Mouse (Mus musculus) heart, postnatal 0 days (tissue): Measurements from ENCODE around the gene Pitpnb. TPM values are rescaled to one million over a fixed set of nuclear protein-coding genes. Genes with fewer than 3 reads are reported as not detected.

ENCODE experiments used
- ATAC-seq: fragments of 200-750 bp; cut with Nextera tagmentation; 2 replicates; pipeline ENCODE4 v1.8.0; 2017; ENCODE audit warnings: low read depth, moderate number of reproducible peaks, moderate library complexity; ENCODE audit not compliant: insufficient read depth
- DNase-seq: peaks from one replicate; pipeline ENCODE4 v3.0.0-alpha.2; 2016; ENCODE audit warnings: low spot score
- H3K27ac ChIP-seq: fragments of 300-500 bp; sonication (generic); 2 replicates; pipeline ENCODE4 v1.5.1; 2014; ENCODE audit warnings: low read depth, mild to moderate bottlenecking
- H3K27me3 ChIP-seq: fragments of 300-500 bp; sonication (generic); 2 replicates; pipeline ENCODE4 v1.6.1; 2014; ENCODE audit warnings: low read length, mixed read lengths; ENCODE audit not compliant: control insufficient read depth, insufficient read depth
- H3K36me3 ChIP-seq: fragments of 300-500 bp; sonication (generic); replicated peaks from 2 replicates; pipeline ENCODE4 v1.6.1; 2014; ENCODE audit warnings: low read length, mixed read lengths; ENCODE audit not compliant: control insufficient read depth, insufficient read depth
- H3K4me1 ChIP-seq: fragments of 300-500 bp; sonication (generic); 2 replicates; pipeline ENCODE4 v1.6.1; 2014; ENCODE audit warnings: antibody characterized with exemption; ENCODE audit not compliant: control insufficient read depth, insufficient read depth
- H3K4me2 ChIP-seq: fragments of 300-500 bp; sonication (generic); 2 replicates; pipeline ENCODE4 v1.6.1; 2014; ENCODE audit warnings: low read depth, mild to moderate bottlenecking, low read length, moderate library complexity
- H3K4me3 ChIP-seq: fragments of 300-500 bp; sonication (generic); 2 replicates; pipeline ENCODE4 v1.5.1; 2014; ENCODE audit warnings: low read depth, low read length
- H3K9ac ChIP-seq: fragments of 300-500 bp; sonication (generic); replicated peaks from 2 replicates; pipeline ENCODE4 v1.6.1; 2014; ENCODE audit warnings: low read depth, low read length, mixed read lengths
- H3K9me3 ChIP-seq: fragments of 300-500 bp; sonication (generic); replicated peaks from 2 replicates; pipeline ENCODE4 v1.6.1; 2016; ENCODE audit warnings: low read length; ENCODE audit not compliant: control insufficient read depth
- CTCF ChIP-seq: IDR thresholded peaks from 2 replicates; pipeline ENCODE4 v1.5.1; 2016; ENCODE audit warnings: antibody characterized with exemption, control low read depth, low read depth
- EP300 ChIP-seq: IDR thresholded peaks from 2 replicates; pipeline ENCODE4 v1.6.1; 2016; ENCODE audit warnings: antibody characterized with exemption, low read depth
- WGBS: fragments of 180-500 bp; shearing (Covaris S2); extraction: QIAGEN DNeasy Blood & Tissue Kit; methylation state at CpG from one replicate; pipeline ENCODE4 v1.1.7; 2014; 5-methylcytosine and 5-hydroxymethylcytosine counted together
- polyA plus RNA-seq: library from polyadenylated mRNA; unstranded; fragments of >200 nt; fragmentation: Nextera tagmentation; extraction: Ambion mirVana; gene quantifications from 2 replicates; pipeline ENCODE4 v1.2.1, GENCODE M21; 2015
- total RNA-seq: library from RNA; depleted of rRNA; stranded (reverse); fragments of >200 nt; gene quantifications from 2 replicates; pipeline ENCODE4 v1.2.3, GENCODE M21; 2014; ENCODE audit warnings: low replicate concordance

The Pitpnb gene
- total and polyA plus RNA-seq, 2 experiments from 2014 or later = 2.3 to 56.1 TPM

- H3K4me3 ChIP-seq = no peak overlapping the region
- H3K36me3 ChIP-seq = no peaks in the 10 kb centered on the region
- 8% methylated on average over 1 of the region's 1 CpGs for whole genome bisulfite sequencing
- peak; percentile 61 for TF ChIP-seq CTCF
- no peak for TF ChIP-seq EP300
- H3K27me3 ChIP-seq = peaks cover 38% of the 10 kb centered on the region
- H3K9me3 ChIP-seq = no peaks in the 10 kb centered on the region
- no peak overlapping the region for H3K9ac ChIP-seq
- DNase-seq (no peak), ATAC-seq (peak; percentile 33; the same call in 1 of the 2 replicates)
- peaks cover 7% of the 10 kb centered on the region for H3K4me1 ChIP-seq
- no peak overlapping the region for H3K4me2 ChIP-seq
- H3K27ac ChIP-seq = no peak overlapping the region
Observed at GRCm38 (mm10) chr5:111409412-111410044, 79.0 kb downstream of the Pitpnb start.

- no peak for ATAC-seq
- no peak for TF ChIP-seq EP300
- TF ChIP-seq CTCF = no peak
- no peak for DNase-seq
Observed at GRCm38 (mm10) chr5:111410665-111411064, 80.1 kb downstream of the Pitpnb start.

GRCm38 (mm10) chr5:111414192-111414591 is 83.6 kb downstream of the Pitpnb start:
- TF ChIP-seq EP300 (no peak), CTCF (peak; percentile 79)
- 0% methylated on average over 5 of the region's 5 CpGs for WGBS
- DNase-seq (peak; percentile 87), ATAC-seq (peak; percentile 30)
- Histone ChIP-seq H3K36me3 (no peaks in the 10 kb centered on the region), H3K27ac (no peak overlapping the region), H3K4me3 (no peak overlapping the region), H3K9me3 (no peaks in the 10 kb centered on the region), H3K27me3 (peaks cover 57% of the 10 kb centered on the region), H3K4me1 (peaks cover 18% of the 10 kb centered on the region), H3K9ac (no peak overlapping the region), H3K4me2 (no peak overlapping the region)

More at GRCm38 (mm10) chr5:111410665-111411064, 80.1 kb downstream of the Pitpnb start:
- Histone ChIP-seq H3K4me1 (peaks cover 7% of the 10 kb centered on the region), H3K4me3 (no peak overlapping the region), H3K36me3 (no peaks in the 10 kb centered on the region), H3K27me3 (peaks cover 42% of the 10 kb centered on the region), H3K4me2 (no peak overlapping the region), H3K9me3 (no peaks in the 10 kb centered on the region), H3K27ac (no peak overlapping the region), H3K9ac (no peak overlapping the region)
- WGBS = 37% methylated on average over 3 of the region's 3 CpGs

- 65% methylated on average over 4 of the region's 4 CpGs for WGBS
- H3K4me1 ChIP-seq = peaks cover 24% of the 10 kb centered on the region
Observed at GRCm38 (mm10) chr5:111414770-111415249, 84.2 kb downstream of the Pitpnb start.

GRCm38 (mm10) chr5:111415575-111415974 is 85.0 kb downstream of the Pitpnb start:
- WGBS = 9% methylated on average over 14 of the region's 14 CpGs
- DNase-seq (no peak), ATAC-seq (no peak)
- Histone ChIP-seq H3K9me3 (no peaks in the 10 kb centered on the region), H3K36me3 (0 out of 2 replicates have a peak, but pooled peaks cover 1% of the 10 kb centered on the region), H3K27ac (no peak overlapping the region), H3K4me2 (peak overlapping the region; percentile 97), H3K9ac (no peak overlapping the region), H3K27me3 (peaks cover 67% of the 10 kb centered on the region), H3K4me1 (peaks cover 31% of the 10 kb centered on the region), H3K4me3 (peak overlapping the region; percentile 70)
- TF ChIP-seq CTCF = no peak
- no peak for TF ChIP-seq EP300

More at GRCm38 (mm10) chr5:111414770-111415249, 84.2 kb downstream of the Pitpnb start:
- Histone ChIP-seq H3K9me3 (no peaks in the 10 kb centered on the region), H3K27ac (no peak overlapping the region), H3K27me3 (peaks cover 59% of the 10 kb centered on the region), H3K36me3 (no peaks in the 10 kb centered on the region), H3K4me2 (no peak overlapping the region), H3K4me3 (no peak overlapping the region), H3K9ac (no peak overlapping the region)
- ATAC-seq (no peak), DNase-seq (no peak)
- no peak for TF ChIP-seq EP300
- no peak for TF ChIP-seq CTCF
